Mouse (Mus musculus): Measurements from ENCODE around the gene Il17ra.

- TF ChIP-seq CTCF (IDR thresholded peaks at IDR 0.05; ENCODE audit: insufficient read depth, low read depth, low read length) = no peak
- TF ChIP-seq POLR2A (IDR thresholded peaks at IDR 0.05; ENCODE audit: insufficient read depth, low read depth, low read length) = no peak
Observed at GRCm38 (mm10) chr6:120443363-120444355, 19.4 kb upstream of the Il17ra start.
